Mouse (Mus musculus): ENCODE results near the gene Tbxas1. TPM values are rescaled to one million over a fixed set of nuclear protein-coding genes. Genes with fewer than 3 reads are reported as not detected.

Tbxas1 gene
- total and polyA plus RNA-seq, 3 experiments = not detected

GRCm38 (mm10) chr6:38966839-38967238, 91.6 kb downstream of the Tbxas1 start:
- no peaks in the 10 kb centered on the region for H3K36me3 ChIP-seq (replicated peaks in 1 of 2; ENCODE audit: control insufficient read depth in 1 of 2, insufficient read depth in 1 of 2, low read length in 1 of 2)
- no peaks in the 10 kb centered on the region for H3K9me3 ChIP-seq (replicated peaks; ENCODE audit: low read length)
- no peak overlapping the region for H3K4me2 ChIP-seq (ENCODE audit: insufficient read depth, low read depth, poor library complexity, severe bottlenecking)
- H3K4me3 ChIP-seq (replicated peaks in 1 of 3; ENCODE audit: low read depth in 2 of 3, low read length in 2 of 3, poor library complexity in 1 of 3) = no peak overlapping the region
- dilution Hi-C loops (cut with MboI; ENCODE audit: extremely low pct_ligation_motif_present, extremely low pct_unique_long_range_greater_than_20kb, low sequenced_read_pairs) (no loop called here), in situ Hi-C loops (cut with MboI; ENCODE audit: low pct_ligation_motif_present, low pct_unique_long_range_greater_than_20kb, low sequenced_read_pairs) (no loop called here)
- no peaks in the 10 kb centered on the region for H3K79me2 ChIP-seq (replicated peaks; ENCODE audit: control insufficient read depth, extremely low read depth, insufficient read depth, poor library complexity, severe bottlenecking)
- H3K4me1 ChIP-seq (ENCODE audit: control insufficient read depth in 1 of 2, insufficient read depth in 2 of 2) = peaks cover 0 to 17% of the 10 kb centered on the region in 2 experiments; a peak in 1 of 4 replicates
- H3K27ac ChIP-seq (ENCODE audit: insufficient read depth, low read depth) = no peak overlapping the region
- peaks cover 1% of the 10 kb centered on the region for H3K27me3 ChIP-seq (replicated peaks)
- no peak overlapping the region for H3K9ac ChIP-seq (ENCODE audit: insufficient read depth, low read depth)
- DNase-seq (ENCODE audit: extremely low read depth) = no peak
- no peak for TF ChIP-seq SMC3 (IDR thresholded peaks at IDR 0.05; ENCODE audit: low read depth, low read length)
- no peak for TF ChIP-seq MAFK (IDR thresholded peaks at IDR 0.05; ENCODE audit: insufficient replicate concordance, low read length)
- TF ChIP-seq SIN3A (IDR thresholded peaks at IDR 0.05; ENCODE audit: low read length) = no peak
- TF ChIP-seq ZNF384 (IDR thresholded peaks at IDR 0.05; ENCODE audit: low read depth, low read length) = no peak
- TF ChIP-seq EP300 (IDR thresholded peaks at IDR 0.05; ENCODE audit: low read length) = no peak
- no peak for TF ChIP-seq CHD2 (IDR thresholded peaks at IDR 0.05; ENCODE audit: low read length)
- no peak for TF ChIP-seq ZKSCAN1 (IDR thresholded peaks at IDR 0.05; ENCODE audit: borderline replicate concordance, low read depth, low read length)

GRCm38 (mm10) chr6:38967288-38967687, 92.1 kb downstream of the Tbxas1 start:
- Histone ChIP-seq H3K9ac (ENCODE audit: insufficient read depth, low read depth) (no peak overlapping the region), H3K79me2 (replicated peaks; ENCODE audit: control insufficient read depth, extremely low read depth, insufficient read depth, poor library complexity, severe bottlenecking) (no peaks in the 10 kb centered on the region), H3K9me3 (replicated peaks; ENCODE audit: low read length) (no peaks in the 10 kb centered on the region), H3K4me1 (ENCODE audit: control insufficient read depth in 1 of 2, insufficient read depth in 2 of 2) (peaks cover 0 to 17% of the 10 kb centered on the region in 2 experiments; a peak in 1 of 4 replicates), H3K27ac (ENCODE audit: insufficient read depth, low read depth) (no peak overlapping the region), H3K4me2 (ENCODE audit: insufficient read depth, low read depth, poor library complexity, severe bottlenecking) (no peak overlapping the region), H3K27me3 (replicated peaks) (peaks cover 1% of the 10 kb centered on the region), H3K4me3 (replicated peaks in 1 of 3; ENCODE audit: low read depth in 2 of 3, low read length in 2 of 3, poor library complexity in 1 of 3) (no peak overlapping the region), H3K36me3 (replicated peaks in 1 of 2; ENCODE audit: control insufficient read depth in 1 of 2, insufficient read depth in 1 of 2, low read length in 1 of 2) (no peaks in the 10 kb centered on the region)
- dilution Hi-C loops (cut with MboI; ENCODE audit: extremely low pct_ligation_motif_present, extremely low pct_unique_long_range_greater_than_20kb, low sequenced_read_pairs) (no loop called here), in situ Hi-C loops (cut with MboI; ENCODE audit: low pct_ligation_motif_present, low pct_unique_long_range_greater_than_20kb, low sequenced_read_pairs) (no loop called here)
- TF ChIP-seq EP300 (IDR thresholded peaks at IDR 0.05; ENCODE audit: low read length) = no peak
- TF ChIP-seq ETS1 (conservative IDR thresholded peaks at IDR 0.05; ENCODE audit: low read depth, low read length) = no peak
- TF ChIP-seq IRF4 (IDR thresholded peaks at IDR 0.05; ENCODE audit: low read depth, low read length) = no peak
- no peak for TF ChIP-seq USF1 (IDR thresholded peaks at IDR 0.05; ENCODE audit: low read depth, low read length)
- no peak for TF ChIP-seq CHD2 (IDR thresholded peaks at IDR 0.05; ENCODE audit: low read length)
- no peak for TF ChIP-seq ZKSCAN1 (IDR thresholded peaks at IDR 0.05; ENCODE audit: borderline replicate concordance, low read depth, low read length)
- no peak for TF ChIP-seq NRF1 (IDR thresholded peaks at IDR 0.05; ENCODE audit: low read depth, low read length)
- no peak for TF ChIP-seq GABPA (IDR thresholded peaks at IDR 0.05; ENCODE audit: insufficient replicate concordance, low read depth, low read length)
- no peak for TF ChIP-seq MEF2A (IDR thresholded peaks at IDR 0.05; ENCODE audit: borderline replicate concordance, low read depth, low read length)
- TF ChIP-seq RAD21 (IDR thresholded peaks at IDR 0.05; ENCODE audit: low read depth, low read length) = no peak
- no peak for TF ChIP-seq KAT2A (IDR thresholded peaks at IDR 0.05; ENCODE audit: insufficient replicate concordance, low read length)
- no peak for TF ChIP-seq ZMIZ1 (IDR thresholded peaks at IDR 0.05; ENCODE audit: low read depth, low read length)
- TF ChIP-seq RCOR1 (conservative IDR thresholded peaks at IDR 0.05; ENCODE audit: low read depth, low read length) = no peak
- no peak for TF ChIP-seq ELF1 (IDR thresholded peaks at IDR 0.05; ENCODE audit: low read depth, low read length)
- no peak for TF ChIP-seq SIN3A (IDR thresholded peaks at IDR 0.05; ENCODE audit: low read length)
- TF ChIP-seq UBTF (IDR thresholded peaks at IDR 0.05; ENCODE audit: low read depth, low read length) = no peak
- no peak for TF ChIP-seq E2F4 (IDR thresholded peaks at IDR 0.05; ENCODE audit: insufficient replicate concordance, low read depth, low read length)
- no peak for TF ChIP-seq NELFE (IDR thresholded peaks at IDR 0.05; ENCODE audit: low read depth, low read length)
- no peak for TF ChIP-seq MAFK (IDR thresholded peaks at IDR 0.05; ENCODE audit: insufficient replicate concordance, low read length)
- no peak for DNase-seq (ENCODE audit: extremely low read depth)

All from CH12.LX (cell line).